Mouse (Mus musculus) embryonic fibroblast, embryonic 13.5 days (primary cell): ENCODE measurements around the gene Hnrnpu. TPM values are rescaled to one million over a fixed set of nuclear protein-coding genes. Genes with fewer than 3 reads are reported as not detected.
"Not testable (repeated sequence)": the region's sequence is repeated elsewhere in the genome, so short reads cannot be mapped to it uniquely, and the experiment has no call there.

ENCODE experiments used
- H3K27ac ChIP-seq: 2 replicates; pipeline ENCODE4 v1.5.1; 2012; ENCODE audit warnings: low read length, control low read depth, inconsistent platforms; ENCODE audit not compliant: insufficient read depth
- H3K4me1 ChIP-seq: 2 replicates; pipeline ENCODE4 v1.6.1; 2011; ENCODE audit warnings: low read length; ENCODE audit not compliant: control insufficient read depth, insufficient read depth
- H3K4me3 ChIP-seq: 2 replicates; pipeline ENCODE4 v1.5.1; 2011; ENCODE audit warnings: mild to moderate bottlenecking, control low read depth, low read length; ENCODE audit not compliant: insufficient read depth
- CTCF ChIP-seq: IDR thresholded peaks from 2 replicates; pipeline ENCODE4 v1.5.1; 2011; ENCODE audit warnings: mild to moderate bottlenecking, control low read depth, low read length, moderate library complexity, borderline replicate concordance; ENCODE audit not compliant: insufficient read depth
- POLR2A ChIP-seq: IDR thresholded peaks from 2 replicates; pipeline ENCODE4 v1.6.1; 2011; ENCODE audit warnings: low read depth, mild to moderate bottlenecking, control low read depth, low read length, moderate library complexity
- polyA plus RNA-seq: library from polyadenylated mRNA; stranded (reverse); fragments of >200 nt; gene quantifications from 2 replicates; pipeline ENCODE4 v1.2.4, GENCODE M21; 2011; ENCODE audit warnings: low read depth; ENCODE audit not compliant: missing spikeins, insufficient read length

The Hnrnpu gene
- polyA plus RNA-seq, 1 experiment, result 619 TPM

GRCm38 (mm10) chr1:178317275-178318001, 20.2 kb downstream of the Hnrnpu start:
- H3K4me1 ChIP-seq, result peaks cover 5% of the 10 kb centered on the region

GRCm38 (mm10) chr1:178314236-178314635, 23.4 kb downstream of the Hnrnpu start:
- H3K4me1 ChIP-seq, result no peaks in the 10 kb centered on the region
- H3K4me3 ChIP-seq, result no peak overlapping the region
- TF ChIP-seq CTCF, result no peak
- no peak for TF ChIP-seq POLR2A
- no peak overlapping the region for H3K27ac ChIP-seq

More at GRCm38 (mm10) chr1:178317275-178318001, 20.2 kb downstream of the Hnrnpu start:
- H3K4me3 ChIP-seq, result no peak overlapping the region
- no peak for TF ChIP-seq CTCF
- H3K27ac ChIP-seq, result peak overlapping the region; percentile 99

GRCm38 (mm10) chr1:178313039-178313597, 24.5 kb downstream of the Hnrnpu start:
- Histone ChIP-seq H3K4me3 (no peak overlapping the region), H3K4me1 (no peaks in the 10 kb centered on the region), H3K27ac (no peak overlapping the region)
- TF ChIP-seq CTCF (no peak), POLR2A (no peak)

- TF ChIP-seq POLR2A, result no peak
- TF ChIP-seq CTCF, result no peak
- Histone ChIP-seq H3K4me3 (no peak overlapping the region), H3K27ac (no peak overlapping the region), H3K4me1 (no peaks in the 10 kb centered on the region)
Observed at GRCm38 (mm10) chr1:178310128-178310527, 27.5 kb downstream of the Hnrnpu start.

GRCm38 (mm10) chr1:178309487-178309886, 28.1 kb downstream of the Hnrnpu start:
- TF ChIP-seq CTCF (no peak), POLR2A (no peak)
- no peak overlapping the region for H3K4me3 ChIP-seq
- H3K4me1 ChIP-seq, result no peaks in the 10 kb centered on the region
- H3K27ac ChIP-seq, result no peak overlapping the region

GRCm38 (mm10) chr1:178303425-178303824, 34.2 kb downstream of the Hnrnpu start:
- no peak overlapping the region for H3K27ac ChIP-seq
- TF ChIP-seq CTCF (peak; percentile 62; the same call in 1 of the 2 replicates), POLR2A (no peak)
- H3K4me1 ChIP-seq, result no peaks in the 10 kb centered on the region
- no peak overlapping the region for H3K4me3 ChIP-seq

GRCm38 (mm10) chr1:178301261-178301660, 36.3 kb downstream of the Hnrnpu start:
- not testable (repeated sequence) for H3K4me1 ChIP-seq, H3K27ac ChIP-seq, H3K4me3 ChIP-seq

GRCm38 (mm10) chr1:178294051-178294450, 43.5 kb downstream of the Hnrnpu start:
- Histone ChIP-seq H3K27ac (no peak overlapping the region), H3K4me3 (no peak overlapping the region), H3K4me1 (0 out of 2 replicates have a peak, but pooled peaks cover 2% of the 10 kb centered on the region)
- TF ChIP-seq POLR2A (no peak), CTCF (no peak)

GRCm38 (mm10) chr1:178291716-178292115, 45.9 kb downstream of the Hnrnpu start:
- Histone ChIP-seq H3K4me3 (no peak overlapping the region), H3K4me1 (0 out of 2 replicates have a peak, but pooled peaks cover 2% of the 10 kb centered on the region), H3K27ac (no peak overlapping the region)
- TF ChIP-seq POLR2A (no peak), CTCF (no peak)

- no peak overlapping the region for H3K4me3 ChIP-seq
- no peak overlapping the region for H3K27ac ChIP-seq
- TF ChIP-seq POLR2A (no peak), CTCF (no peak)
- H3K4me1 ChIP-seq, result 0 out of 2 replicates have a peak, but pooled peaks cover 2% of the 10 kb centered on the region
Observed at GRCm38 (mm10) chr1:178287601-178288176, 49.9 kb downstream of the Hnrnpu start.
